Mouse (Mus musculus): Measurements from ENCODE around the gene Gm10799.

GRCm38 (mm10) chr2:104104800-104105199, 36.5 kb upstream of the Gm10799 start:
- TF ChIP-seq CTCF (IDR thresholded peaks at IDR 0.05; ENCODE audit: low read depth, low read length): no peak
- TF ChIP-seq POLR2A (IDR thresholded peaks at IDR 0.05; ENCODE audit: insufficient read depth, low read length): no peak
- TF ChIP-seq EP300 (IDR thresholded peaks at IDR 0.05; ENCODE audit: insufficient read depth, low read depth, low read length): no peak
